8 mouse cellular contexts compared by ENCODE assay signal in the genomic region with DNA sequence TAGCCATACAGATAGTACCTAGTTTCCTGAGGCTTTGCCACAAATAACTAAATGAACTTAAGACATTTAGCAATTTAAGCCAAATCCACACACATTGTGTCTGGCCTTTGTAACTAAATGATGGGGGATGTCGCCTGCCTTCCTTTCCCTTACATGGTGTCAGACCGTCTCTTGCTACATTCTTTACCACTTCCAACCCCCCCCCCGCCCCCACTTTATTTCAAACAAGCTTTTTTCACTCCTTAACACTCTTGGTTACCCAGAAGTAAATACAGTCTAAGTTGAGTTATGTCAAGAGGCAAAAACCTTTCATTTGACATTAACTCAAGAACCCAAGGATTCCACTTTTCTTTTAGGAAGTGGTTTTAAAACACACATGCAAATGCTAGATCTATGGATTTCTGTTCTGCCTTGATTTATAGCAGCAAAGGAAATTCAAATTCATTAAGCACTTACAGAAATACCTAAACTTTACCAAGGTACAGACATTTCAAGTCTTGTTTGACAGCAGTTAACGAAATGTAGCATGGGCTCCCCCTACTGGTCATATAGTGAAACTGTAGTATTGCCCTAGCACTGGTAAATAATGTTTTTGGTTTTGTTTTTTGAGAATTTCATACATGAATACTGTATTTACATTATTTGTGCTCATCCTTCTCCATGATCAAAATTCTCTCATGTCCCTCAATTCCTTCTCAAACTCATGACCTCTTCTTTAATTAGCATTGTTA.
DNase-seq lines count a peak whose midpoint lies in the region; ATAC-seq lines count a peak whose summit lies in the region.

No protein-coding gene starts in this region.

- no peaks in the 10 kb centered on the region for H3K4me1 ChIP-seq in midbrain, embryonic 11.5 days (ENCODE audit: control insufficient read depth, insufficient read depth, low read length)
- H3K4me1 ChIP-seq in midbrain, embryonic 16.5 days (ENCODE audit: control insufficient read depth, insufficient read depth, low read length), result no peaks in the 10 kb centered on the region
- no peaks in the 10 kb centered on the region for H3K4me1 ChIP-seq in stomach, embryonic 14.5 days (ENCODE audit: control insufficient read depth, insufficient read depth, low read length)

- H3K27me3 ChIP-seq in midbrain, embryonic 11.5 days (ENCODE audit: control insufficient read depth, insufficient read depth, low read length), result no peaks in the 10 kb centered on the region
- H3K27me3 ChIP-seq in midbrain, embryonic 16.5 days (ENCODE audit: control insufficient read depth, insufficient read depth, low read depth, low read length), result no peaks in the 10 kb centered on the region
- no peaks in the 10 kb centered on the region for H3K27me3 ChIP-seq in stomach, embryonic 14.5 days (ENCODE audit: control insufficient read depth, insufficient read depth, low read length)

- no peak overlapping the region for H3K4me3 ChIP-seq in midbrain, embryonic 11.5 days (ENCODE audit: low read depth, low read length)
- H3K4me3 ChIP-seq in midbrain, embryonic 16.5 days (ENCODE audit: low read depth, low read length), result no peak overlapping the region
- no peak overlapping the region for H3K4me3 ChIP-seq in stomach, embryonic 14.5 days (ENCODE audit: low read depth, low read length)

- no peaks in the 10 kb centered on the region for H3K9me3 ChIP-seq in midbrain, embryonic 11.5 days (ENCODE audit: control insufficient read depth, low read length)
- H3K9me3 ChIP-seq in midbrain, embryonic 16.5 days (replicated peaks; ENCODE audit: control insufficient read depth, low read length, poor library complexity, severe bottlenecking), result no peaks in the 10 kb centered on the region
- H3K9me3 ChIP-seq in stomach, embryonic 14.5 days (ENCODE audit: control insufficient read depth, low read depth, low read length), result no peaks in the 10 kb centered on the region

- ATAC-seq in midbrain, embryonic 11.5 days (ENCODE audit: low FRiP score), result peak; percentile 24
- no peak for ATAC-seq in midbrain, embryonic 16.5 days
- peak; percentile 52 for ATAC-seq in activated CD4-positive, CD25-positive, alpha-beta regulatory T cell, adult 4 months
- ATAC-seq in inflammation-experienced regulatory T-cells, adult 6 months, result peak; percentile 61
- ATAC-seq in stomach, embryonic 14.5 days (ENCODE audit: insufficient number of reproducible peaks, insufficient read depth, low FRiP score, low read depth), result peak; percentile 56; the same call in 1 of the 2 replicates

- no peaks in the 10 kb centered on the region for H3K36me3 ChIP-seq in midbrain, embryonic 11.5 days (ENCODE audit: control insufficient read depth, insufficient read depth, low read length)
- H3K36me3 ChIP-seq in midbrain, embryonic 16.5 days (ENCODE audit: control insufficient read depth, insufficient read depth, low read length), result no peaks in the 10 kb centered on the region
- H3K36me3 ChIP-seq in stomach, embryonic 14.5 days (ENCODE audit: control insufficient read depth, insufficient read depth, low read length), result no peaks in the 10 kb centered on the region

- WGBS in midbrain, embryonic 11.5 days, result 40% methylated on average over 4 of the region's 4 CpGs
- WGBS in midbrain, embryonic 16.5 days, result 39% methylated on average over 4 of the region's 4 CpGs
- 29% methylated on average over 4 of the region's 4 CpGs for WGBS in stomach, embryonic 14.5 days

- no peak overlapping the region for H3K27ac ChIP-seq in midbrain, embryonic 11.5 days (ENCODE audit: low read depth, low read length)
- H3K27ac ChIP-seq in midbrain, embryonic 16.5 days (ENCODE audit: low read length), result no peak overlapping the region
- no peak overlapping the region for H3K27ac ChIP-seq in stomach, embryonic 14.5 days (ENCODE audit: low read length)

- DNase-seq in gastrocnemius, adult 18-20 months (ENCODE audit: low spot score), result peak; percentile 41
- no peak for DNase-seq in gastrocnemius, postnatal 10 days
- DNase-seq in midbrain, embryonic 11.5 days (ENCODE audit: low spot score, missing footprints), result peak; percentile 90
- DNase-seq in ovary, adult 18-20 months (ENCODE audit: low spot score), result no peak

- H3K9ac ChIP-seq in midbrain, embryonic 11.5 days (ENCODE audit: low read length), result no peak overlapping the region
- no peak overlapping the region for H3K9ac ChIP-seq in midbrain, embryonic 16.5 days (ENCODE audit: low read depth, low read length)
- no peak overlapping the region for H3K9ac ChIP-seq in stomach, embryonic 14.5 days (replicated peaks; ENCODE audit: low read depth, low read length)

- H3K4me2 ChIP-seq in midbrain, embryonic 11.5 days, result no peak overlapping the region
- H3K4me2 ChIP-seq in midbrain, embryonic 16.5 days (ENCODE audit: low read length), result no peak overlapping the region
- H3K4me2 ChIP-seq in stomach, embryonic 14.5 days (replicated peaks; ENCODE audit: low read depth, low read length), result no peak overlapping the region

Comparison
In these comparisons a context has a peak if more than half of its experiments do, and no peak if none do; other contexts are left out.
1. DNase-seq: peak in gastrocnemius, adult 18-20 months (single experiment) and midbrain, embryonic 11.5 days (single experiment); none in gastrocnemius, postnatal 10 days (single experiment) and ovary, adult 18-20 months (single experiment).